Mouse (Mus musculus) kidney, postnatal 10 days (tissue): ENCODE results near the gene Ino80b.
A peak's percentile ranks its signal among the peaks of the same experiment; 100 is the strongest.

Source experiments
- DNase-seq: peaks from one replicate; pipeline ENCODE4 v3.0.0; 2021; ENCODE audit warnings: mixed read lengths

The Ino80b gene

GRCm38 (mm10) chr6:83125331-83125730, at the start of gene Ino80b:
Gene Ino80b, minus strand, starts transcription at chr6:83125431.
- DNase-seq = no peak

DNA sequence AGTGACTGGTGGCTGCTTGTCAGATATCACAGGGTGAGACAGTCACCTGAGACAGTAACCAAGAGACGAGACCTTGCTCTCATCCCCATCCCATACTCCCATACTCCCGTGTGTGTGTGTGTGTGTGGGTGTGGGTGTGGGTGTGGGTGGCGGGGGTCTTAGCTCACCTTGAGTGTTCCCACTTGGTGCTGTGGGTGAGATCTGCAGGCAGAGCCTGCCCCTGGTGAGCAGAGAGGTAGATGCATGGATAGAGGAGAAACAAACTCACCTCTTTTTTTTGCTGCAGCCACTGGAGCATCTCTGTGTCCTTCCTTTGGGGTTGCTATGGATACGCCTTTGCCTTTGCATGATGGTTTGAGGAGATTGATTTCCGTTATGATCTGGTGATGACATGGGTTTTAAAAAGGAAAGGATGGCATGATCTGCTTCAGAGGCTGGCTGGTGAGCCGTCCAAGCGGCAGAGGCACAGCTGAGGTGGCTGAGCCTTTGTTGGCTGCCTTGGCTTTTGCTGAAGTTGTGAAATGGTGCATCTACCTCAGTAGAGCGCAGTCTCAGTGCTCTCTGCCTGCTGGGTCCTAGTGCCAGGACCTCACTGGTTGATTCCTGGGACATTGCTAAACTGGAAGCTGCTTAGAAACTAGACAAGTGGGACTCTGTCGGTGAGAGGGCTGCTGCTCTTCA, 47.1 kb upstream of the Ino80b start:
- no peak for DNase-seq

DNA sequence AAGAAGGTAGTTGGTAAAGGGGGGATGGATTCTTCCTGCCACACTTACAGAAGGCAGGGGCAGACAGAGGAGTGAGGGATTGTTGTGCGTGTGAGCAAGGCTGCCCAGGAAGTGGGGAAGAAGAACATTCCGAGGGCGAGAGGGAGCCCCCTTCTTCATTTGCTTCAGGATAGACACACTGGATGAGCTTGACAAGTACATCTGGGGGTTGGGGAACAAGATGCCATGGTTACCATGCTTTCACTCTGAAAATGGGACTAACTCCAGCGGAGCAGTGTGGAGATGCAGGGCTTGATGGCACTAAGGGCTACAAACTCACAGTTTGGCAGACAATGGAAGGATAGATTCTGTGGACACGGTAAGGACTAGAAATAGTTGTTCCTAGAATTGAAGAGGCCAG, 45.8 kb upstream of the Ino80b start:
- no peak for DNase-seq

DNA sequence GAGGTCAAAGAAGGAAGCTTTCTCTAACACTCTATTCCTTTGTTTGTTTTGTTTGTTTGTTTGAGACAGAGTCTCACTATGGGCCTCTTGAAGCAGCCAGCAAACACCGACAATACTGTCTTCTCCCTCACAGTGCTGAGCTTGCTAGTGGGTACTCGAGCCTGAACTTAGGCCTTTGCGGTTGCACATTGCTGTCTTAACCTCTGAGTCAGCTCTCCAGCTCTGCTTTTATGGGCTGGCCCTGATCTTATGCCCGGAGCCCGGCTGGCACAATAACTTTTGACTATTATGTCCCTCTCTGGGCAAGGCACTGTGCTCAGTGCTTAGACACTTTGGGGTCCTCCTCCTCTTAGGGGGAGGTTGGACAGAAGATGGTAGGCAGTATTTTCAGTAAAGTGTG, 44.6 kb upstream of the Ino80b start:
- peak; percentile 41 for DNase-seq

- no peak for DNase-seq
Observed at GRCm38 (mm10) chr6:83166243-83166630, 41.0 kb upstream of the Ino80b start.

DNA sequence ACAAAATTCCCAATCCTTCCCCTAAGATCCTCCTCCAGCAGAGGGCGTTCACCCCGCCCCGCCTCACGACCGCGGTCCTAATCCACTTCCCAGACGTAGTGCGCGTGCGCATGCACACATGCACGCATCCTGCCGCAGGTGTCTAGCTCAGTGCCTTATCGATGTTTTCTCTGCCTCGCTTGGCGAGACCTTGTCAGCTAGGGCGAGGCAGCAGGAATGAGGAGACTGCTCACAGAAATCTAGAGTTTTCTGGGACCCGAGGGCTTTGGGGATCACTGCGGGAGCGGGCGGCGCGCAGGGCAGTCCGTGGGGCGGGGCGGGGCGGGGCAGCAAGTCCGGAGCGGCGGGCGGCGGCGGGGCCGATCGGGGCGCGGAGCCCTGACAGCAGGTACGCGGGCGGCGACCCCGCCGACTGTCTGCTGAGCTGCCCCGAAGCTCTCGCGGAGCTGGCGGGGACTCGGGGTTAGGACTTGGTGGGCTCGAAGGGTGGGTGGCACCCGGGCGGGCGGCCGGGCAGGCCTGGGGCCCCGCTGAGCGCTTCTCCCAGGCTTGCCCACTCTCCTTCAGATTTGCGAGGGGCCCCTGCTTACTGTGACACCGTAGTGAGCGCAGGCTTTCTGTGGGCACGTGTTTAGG, 40.5 kb upstream of the Ino80b start, which contains the start of gene Dctn1:
Dctn1 (plus strand) TSS at position 314 of the 636 bp plus-strand sequence.
- peak; percentile 97 for DNase-seq

GRCm38 (mm10) chr6:83165026-83165606, 39.9 kb upstream of the Ino80b start:
- DNase-seq = no peak

DNA sequence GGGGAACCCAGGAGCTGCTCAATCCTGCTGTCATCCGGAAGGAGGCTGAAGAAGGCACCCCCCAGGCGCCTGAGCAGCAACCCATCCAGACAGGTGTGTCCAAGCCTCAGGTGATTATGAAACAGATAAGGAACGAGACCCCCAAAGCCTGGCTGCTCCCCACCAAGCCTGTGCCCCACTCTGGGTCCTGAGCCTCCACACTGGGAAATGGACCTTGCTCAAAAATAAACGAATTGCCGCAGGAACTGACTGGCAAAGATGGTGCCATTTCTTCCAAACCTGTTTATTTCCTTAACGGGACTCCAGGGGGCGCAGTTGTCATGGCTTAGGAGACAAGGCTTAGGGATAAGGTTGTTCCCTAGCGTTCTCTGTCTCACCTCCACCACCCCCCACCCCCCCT, 37.5 kb upstream of the Ino80b start:
- DNase-seq = peak; percentile 82

DNA sequence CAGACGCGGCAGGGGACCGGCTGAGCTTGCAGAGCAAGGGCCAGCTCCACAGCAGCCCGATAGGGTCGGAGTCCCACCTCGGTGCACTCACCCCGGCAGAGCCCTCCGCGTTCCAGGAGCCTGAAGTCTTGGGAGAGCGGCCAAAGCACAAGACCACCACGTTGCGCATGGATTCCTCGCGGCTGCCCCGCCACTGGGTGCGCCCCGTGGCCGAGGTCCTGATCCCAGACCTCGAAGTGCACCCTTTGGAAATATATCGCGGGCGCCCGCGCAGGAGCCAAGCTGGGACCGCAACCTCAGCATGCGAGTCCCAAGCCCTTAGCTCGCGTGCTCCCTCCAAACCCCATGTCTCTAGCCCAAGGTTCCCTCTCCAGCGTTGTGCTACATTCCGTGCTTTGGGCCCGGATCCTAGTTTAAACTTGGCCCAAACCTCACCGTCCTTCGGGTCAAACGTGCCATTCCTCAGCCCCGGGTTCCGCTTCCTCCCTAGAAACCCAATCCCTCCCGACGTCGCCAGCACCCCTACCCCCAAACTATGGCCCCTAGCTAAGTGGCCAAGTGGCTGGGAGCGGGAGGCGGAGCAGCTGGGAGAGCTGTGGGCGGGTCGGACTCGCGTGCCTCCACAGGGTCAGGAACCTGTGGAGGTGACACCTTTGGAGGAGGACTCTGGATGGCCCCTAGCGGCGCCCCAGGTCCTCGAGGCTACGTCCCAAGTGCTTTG, 36.9 kb upstream of the Ino80b start:
- peak; percentile 73 for DNase-seq

DNA sequence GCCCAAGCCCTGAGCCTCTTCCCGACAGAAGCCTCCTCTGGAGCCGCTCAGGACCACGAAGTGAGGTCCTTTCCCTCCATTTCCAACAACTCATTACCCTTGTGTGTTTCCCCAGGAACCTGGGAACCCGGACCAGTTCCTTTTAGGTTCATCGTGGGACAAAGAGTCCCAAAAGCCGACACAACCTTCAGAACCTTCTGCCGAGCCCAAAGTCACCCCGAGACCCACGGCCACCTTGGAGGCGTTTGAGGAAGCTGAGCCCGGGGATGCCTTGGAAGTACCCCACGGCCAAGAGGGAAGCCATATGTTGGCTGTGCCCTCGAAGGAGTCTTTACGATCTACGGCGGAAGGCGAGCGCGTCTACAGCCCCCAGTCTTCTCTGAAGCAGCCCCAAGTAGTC, 36.2 kb upstream of the Ino80b start:
- DNase-seq = no peak

DNA sequence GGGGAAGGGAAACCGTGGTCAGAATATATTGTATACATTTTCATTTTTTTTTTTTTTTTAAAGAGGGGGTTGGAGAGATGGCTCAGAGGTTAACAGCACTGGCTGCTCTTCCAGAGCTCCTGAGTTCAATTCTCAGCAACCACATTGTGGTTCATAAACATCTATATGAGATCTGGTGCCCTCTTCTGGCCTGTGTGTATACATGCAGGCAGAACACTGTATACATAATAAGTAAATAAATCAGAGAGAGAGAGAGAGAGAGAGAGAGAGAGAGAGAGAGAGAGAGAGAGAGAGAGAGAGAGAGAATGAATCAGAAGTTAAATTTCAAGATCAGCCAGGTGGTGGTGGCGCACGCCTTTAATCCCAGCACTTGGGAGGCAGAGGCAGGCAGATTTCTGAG, 34.2 kb upstream of the Ino80b start:
- DNase-seq = peak; percentile 54

GRCm38 (mm10) chr6:83156259-83156684, 31.0 kb upstream of the Ino80b start, which contains the start of the genes Wdr54 and 1700003E16Rik:
Gene Wdr54, minus strand, starts transcription at chr6:83156397.
Gene 1700003E16Rik, plus strand, starts transcription at chr6:83156404.
- DNase-seq = peak; percentile 74

GRCm38 (mm10) chr6:83155552-83156238, 30.5 kb upstream of the Ino80b start:
- peak; percentile 33 for DNase-seq

DNA sequence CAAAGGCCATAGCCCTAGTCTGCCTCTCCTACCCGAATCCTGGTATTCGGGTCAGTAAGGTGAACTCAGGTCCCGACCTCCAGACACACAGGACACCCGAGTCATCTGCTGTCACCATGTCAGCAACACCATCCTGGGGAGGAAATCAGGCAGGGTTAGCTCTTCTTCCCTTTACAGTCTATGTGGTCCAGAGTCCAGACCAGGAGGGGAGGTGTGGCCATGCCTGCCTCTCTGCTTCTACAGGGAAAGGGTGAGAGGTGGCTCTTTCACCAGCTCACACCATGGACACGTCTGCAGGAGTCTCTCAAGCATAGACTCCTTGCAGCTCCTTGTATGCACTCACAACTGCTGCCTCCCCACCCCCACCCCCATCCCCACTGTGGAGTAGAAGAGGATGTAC, 28.3 kb upstream of the Ino80b start:
- DNase-seq = no peak

DNA sequence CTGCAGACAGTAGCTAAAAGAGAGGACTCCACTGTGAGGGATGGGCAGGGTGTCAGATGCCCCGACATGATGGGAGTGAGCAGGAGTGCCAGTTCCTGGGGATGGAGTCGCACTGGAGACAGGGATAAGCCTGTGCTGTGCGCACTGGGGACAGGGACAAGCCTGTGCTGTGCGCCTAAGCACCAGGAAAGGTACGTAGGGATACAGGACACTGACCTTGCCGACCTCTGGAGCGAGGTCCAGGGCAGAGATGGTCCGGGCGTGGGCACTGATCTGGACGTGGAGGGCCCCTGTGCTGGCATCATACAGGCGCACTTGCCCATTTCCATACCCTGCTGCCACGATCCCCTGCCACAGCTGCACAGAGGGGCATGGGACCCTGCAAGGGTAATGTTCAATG, 27.8 kb upstream of the Ino80b start:
- no peak for DNase-seq

DNA sequence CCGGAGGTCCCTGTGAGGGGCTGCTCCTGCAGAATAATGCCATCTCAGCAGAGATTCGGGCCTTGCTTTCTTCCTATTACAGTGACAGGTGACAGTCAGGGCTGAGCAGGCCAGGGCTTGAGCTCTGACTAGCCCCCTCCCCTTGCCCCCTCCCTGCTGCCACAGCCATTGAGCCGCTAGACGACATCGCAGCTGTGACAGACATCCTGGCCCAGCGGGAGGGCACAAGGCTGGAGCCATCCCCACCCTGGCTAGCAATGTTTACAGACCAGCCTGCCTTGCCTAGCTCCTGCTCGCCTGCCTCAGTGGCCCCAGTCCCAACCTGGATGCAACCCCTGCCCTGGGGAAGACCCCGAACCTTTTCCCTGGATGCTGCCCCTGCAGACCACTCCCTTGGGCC, 26.5 kb upstream of the Ino80b start:
- no peak for DNase-seq

- DNase-seq = peak; percentile 38
Observed at GRCm38 (mm10) chr6:83147280-83147679, 22.0 kb upstream of the Ino80b start.

GRCm38 (mm10) chr6:83145805-83146204, 20.6 kb upstream of the Ino80b start:
- DNase-seq = peak; percentile 32

- DNase-seq = no peak
Observed at GRCm38 (mm10) chr6:83145209-83145608, 20.0 kb upstream of the Ino80b start.

- DNase-seq = no peak
Observed at GRCm38 (mm10) chr6:83142886-83143285, 17.7 kb upstream of the Ino80b start.

DNA sequence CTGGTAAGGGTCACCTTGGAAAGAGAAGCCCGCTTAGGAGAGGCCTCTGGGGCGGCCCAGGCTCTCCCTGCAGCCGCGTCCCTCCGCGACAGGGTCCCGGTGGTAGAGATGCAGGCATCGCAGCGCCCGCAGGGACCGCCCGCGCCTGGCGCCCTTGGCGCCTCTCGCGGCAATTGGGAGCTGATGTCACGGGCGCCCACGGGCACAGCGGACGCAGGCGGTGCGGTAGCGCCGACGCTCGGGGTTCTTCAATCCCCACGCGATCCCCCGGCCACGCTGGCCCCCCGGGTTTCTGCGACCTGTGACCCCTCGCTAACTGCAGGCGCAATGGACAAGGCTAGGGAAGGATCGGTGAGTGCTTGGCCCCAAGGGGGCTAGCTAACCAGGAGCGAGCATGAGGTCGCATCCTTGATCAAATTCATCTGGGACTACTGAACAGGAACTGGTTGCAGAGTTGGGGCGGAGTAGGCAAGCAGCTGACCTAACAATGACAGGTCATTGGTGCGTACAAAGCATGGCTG, 17.0 kb upstream of the Ino80b start:
- DNase-seq = peak; percentile 48

GRCm38 (mm10) chr6:83141636-83142035, 16.4 kb upstream of the Ino80b start:
- peak; percentile 64 for DNase-seq

DNA sequence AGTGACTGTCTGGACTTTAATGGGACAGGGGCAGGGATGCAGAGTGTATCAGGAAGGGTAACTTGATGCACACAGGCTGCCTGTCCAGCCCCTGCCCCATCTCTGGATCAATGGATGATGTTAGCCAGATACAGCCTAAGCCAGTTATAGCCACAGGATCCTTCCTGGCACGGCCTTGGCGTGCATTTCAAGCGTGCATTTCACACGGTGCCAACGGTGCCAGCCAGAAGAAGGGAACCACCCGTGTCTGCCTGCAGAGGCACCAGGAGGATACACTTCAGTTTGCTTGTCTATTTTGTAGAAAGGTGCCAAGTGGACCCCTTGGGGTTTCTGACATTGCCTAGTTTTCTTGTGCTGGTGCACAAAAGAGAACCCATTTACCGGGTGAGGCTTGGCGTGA, 14.8 kb upstream of the Ino80b start:
- no peak for DNase-seq
